Mouse (Mus musculus) yolk sac, embryonic 10.5 days (tissue): ENCODE measurements around the gene Etv6.

ENCODE experiments used
- DNase-seq: peaks from one replicate; pipeline ENCODE4 v3.0.0-alpha.2; 2017; ENCODE audit warnings: low spot score

Gene Etv6

DNA sequence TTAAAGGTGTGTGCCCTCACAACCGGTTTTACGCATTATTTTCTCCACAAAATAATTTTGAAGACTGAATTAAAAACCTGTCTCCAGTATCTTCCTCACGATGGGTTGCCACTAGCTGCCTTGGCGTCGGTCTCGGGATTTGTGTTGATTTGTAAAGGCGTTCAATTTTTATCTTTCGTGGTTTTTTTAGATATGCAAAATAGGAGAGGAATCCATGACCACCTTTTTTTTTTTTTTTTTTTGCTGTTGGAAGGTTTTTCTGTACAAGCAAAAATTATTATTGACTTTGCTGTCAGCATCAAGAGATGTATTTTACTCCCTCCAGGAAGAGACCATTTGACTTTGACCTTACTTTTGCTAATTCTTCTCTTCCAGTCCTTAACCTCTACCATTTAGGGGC, 77.3 kb downstream of the Etv6 start:
- no peak for DNase-seq

DNA sequence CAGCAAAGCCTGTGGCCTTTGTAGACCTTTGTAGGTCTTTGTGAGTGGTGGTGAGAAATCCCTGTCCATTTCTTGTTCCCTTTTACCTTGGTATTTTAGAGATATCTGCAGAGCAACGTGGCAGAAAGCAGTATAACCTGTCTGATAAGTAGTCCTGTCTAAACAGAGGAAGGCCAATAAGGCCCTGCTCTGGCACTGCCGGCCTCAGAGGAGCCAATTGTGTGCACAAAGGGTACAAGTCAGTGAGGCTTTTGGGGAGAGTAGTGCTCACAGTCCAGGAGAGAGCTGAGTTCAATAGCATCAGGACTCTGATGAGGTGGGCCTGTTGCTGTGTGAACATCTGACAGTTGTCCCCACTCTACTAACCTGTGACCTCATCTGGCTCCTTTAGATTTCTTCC, 77.7 kb downstream of the Etv6 start:
- DNase-seq: no peak

DNA sequence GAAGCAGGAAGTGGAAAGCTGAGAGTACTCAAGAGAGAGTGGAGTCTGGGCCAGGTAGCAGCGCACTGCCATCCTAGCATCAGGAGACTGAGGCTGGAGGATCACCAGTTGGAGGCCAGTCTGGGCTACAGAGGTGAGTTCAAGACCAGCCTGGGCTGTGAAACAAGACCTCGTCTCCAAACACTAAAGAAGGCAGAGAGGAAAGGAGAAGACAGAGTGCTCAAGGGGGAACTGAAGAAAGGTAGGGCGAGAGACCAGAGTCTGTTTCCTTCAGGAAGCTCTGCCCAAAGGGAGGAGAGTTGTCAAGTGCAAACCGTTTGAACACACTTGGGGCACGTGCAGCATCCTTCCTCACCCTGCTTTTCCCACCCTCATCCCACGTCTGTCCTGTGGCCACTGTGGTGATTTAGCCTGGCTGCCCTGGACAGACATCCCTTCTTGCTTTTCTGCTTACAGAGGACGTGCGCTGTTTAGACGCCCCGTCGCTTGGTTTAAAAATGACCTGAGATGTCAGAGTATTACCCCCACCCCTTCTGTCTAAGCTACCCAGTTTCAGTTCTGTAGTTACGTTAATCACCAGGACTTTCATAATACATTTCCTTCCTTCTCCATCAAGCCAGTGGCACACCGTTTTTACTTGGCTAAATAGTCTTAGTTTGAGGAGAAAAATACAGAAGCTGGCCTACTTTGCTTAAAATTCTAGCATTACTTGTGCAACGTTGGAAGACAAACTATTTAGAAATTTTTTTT, 79.9 kb downstream of the Etv6 start:
- no peak for DNase-seq

DNA sequence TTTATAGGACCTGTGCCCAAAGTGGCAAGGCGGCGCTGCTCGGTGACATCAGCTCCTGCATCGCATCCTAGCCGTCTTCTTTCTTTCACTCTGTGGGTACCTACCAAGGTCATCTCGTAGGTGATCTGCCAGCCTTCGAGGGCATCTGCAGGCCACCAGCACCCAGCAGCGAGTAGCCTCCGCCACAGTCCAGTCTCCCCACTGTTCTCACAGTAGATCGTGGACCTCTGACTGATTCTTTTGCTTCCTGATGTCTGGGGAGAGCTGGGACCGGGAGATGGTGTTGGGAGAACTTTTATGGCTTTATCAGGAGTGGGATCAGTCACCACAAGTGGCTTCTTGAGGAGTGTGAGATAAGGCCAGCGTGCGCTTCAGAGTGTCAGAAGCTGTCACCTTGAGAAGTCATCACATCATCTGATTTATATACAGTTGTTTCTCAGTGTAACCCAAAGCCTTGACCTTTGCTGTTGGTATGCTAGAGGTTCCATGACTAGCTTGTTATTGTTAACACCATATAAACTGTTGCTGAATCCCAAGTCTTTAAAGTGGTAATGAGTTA, 82.0 kb downstream of the Etv6 start:
- DNase-seq: no peak

DNA sequence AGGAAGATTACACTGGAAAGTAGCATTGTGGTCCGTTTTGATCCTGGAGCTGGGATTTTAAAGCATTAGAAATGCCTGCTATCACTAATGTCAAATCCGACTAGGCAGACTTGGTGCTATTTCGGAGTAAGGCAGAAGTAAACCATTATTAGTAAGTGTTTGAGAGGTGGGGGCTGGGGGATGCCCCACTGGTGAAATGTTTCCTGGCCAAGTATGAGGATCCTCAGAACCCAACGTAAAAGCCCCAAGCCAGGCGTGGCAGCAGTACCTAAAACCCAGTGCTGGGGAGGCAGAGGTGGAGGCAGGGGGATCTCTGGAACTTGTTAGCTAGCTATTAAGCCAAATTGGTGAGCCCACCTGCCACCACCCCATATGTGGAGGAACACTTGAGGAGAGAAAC, 83.0 kb downstream of the Etv6 start:
- DNase-seq: no peak

DNA sequence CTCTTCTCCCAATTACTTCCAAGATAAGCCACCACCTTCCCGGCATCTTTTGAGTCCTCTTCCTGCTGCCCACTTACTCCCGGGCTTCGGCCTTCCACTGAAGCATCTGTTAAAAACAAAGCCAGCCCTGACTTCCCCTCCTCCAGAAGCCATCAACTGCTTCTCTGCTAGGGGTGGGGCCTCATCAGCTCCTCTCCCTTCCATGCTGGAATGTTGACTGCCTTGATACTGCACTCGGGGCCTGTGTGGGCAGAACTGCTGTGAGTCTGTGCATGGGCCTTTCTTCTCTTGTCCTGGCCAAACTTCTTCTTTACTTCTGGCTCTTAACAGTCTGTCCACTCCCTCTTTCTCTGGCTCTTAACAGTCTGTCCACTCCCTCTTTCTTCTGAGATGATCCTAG, 83.6 kb downstream of the Etv6 start:
- peak; percentile 12 for DNase-seq

DNA sequence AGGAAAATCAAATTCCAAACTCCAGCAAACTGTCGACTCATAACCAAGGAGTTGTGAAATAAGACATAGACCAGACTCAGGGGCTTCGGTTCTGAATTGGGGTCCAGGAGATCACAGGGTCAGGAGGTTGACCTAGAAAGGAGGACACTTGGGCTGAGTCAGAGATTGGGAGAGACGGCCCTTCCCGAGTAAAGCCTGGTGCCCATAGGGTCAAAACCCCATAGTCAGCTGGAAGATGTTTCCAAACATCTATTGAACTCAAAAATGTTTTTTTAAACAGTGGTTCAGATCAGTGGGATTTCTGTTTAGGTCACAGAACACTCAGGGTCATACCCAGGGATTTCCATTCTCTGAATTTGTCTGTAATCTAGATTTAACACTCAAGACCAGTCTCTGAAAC, 84.7 kb downstream of the Etv6 start:
- DNase-seq: no peak

DNA sequence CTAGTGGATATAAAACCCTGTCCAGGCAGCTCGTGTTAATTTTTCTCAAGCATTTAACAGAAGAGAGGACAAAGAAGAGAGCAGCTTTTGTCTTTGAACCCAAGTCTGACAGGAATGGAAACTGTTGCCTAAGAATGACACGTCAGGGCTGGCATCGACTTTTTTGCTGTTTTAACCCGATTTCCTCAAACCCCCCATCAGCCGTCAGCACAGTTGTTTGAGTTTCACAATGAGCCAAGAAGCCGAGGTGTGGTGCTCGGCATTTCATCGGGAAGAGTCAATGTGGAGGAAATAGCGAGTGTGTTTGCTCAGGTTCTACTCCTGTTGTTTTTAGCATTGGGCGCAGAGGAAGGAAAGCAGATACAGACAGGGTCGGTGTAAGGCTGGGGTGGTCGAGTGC, 85.2 kb downstream of the Etv6 start:
- no peak for DNase-seq

DNA sequence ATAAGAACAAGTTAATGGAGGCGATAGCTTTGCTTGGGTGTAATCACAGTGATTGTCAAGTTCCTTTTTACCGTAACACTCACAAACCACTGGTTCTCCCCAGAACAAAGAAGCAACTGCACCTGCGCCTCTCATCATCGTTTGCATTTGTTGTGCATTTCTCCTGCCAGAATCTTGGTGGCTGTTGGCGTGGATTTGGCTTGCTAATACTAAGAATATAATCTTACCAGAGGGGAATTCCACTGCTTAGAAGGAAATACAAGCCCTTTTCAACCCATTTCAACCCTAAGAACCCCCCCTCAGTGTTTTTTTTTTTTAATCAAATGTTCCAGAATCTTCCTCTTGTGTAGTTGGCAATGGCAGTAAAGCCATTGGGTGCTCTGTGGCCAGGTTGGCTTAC, 87.4 kb downstream of the Etv6 start:
- no peak for DNase-seq

DNA sequence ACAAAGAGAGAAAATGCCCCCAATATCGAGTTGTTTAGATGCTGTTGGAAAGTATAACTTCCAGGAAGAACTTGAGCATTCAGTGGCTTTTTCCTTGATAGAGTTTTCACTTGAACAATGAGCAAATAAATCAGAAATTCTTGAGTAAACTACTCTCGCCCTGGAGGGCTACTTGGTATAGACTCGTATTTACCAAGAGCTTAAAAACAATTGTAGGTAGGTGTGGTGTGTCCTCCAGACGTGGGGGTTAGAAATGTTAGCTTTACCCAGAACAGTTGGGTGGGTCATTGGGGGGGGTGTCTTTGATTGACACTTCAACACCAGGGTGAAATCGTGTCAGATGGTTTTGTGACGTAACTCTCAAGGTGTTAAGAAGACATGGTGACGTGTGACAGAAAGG, 88.0 kb downstream of the Etv6 start:
- no peak for DNase-seq

DNA sequence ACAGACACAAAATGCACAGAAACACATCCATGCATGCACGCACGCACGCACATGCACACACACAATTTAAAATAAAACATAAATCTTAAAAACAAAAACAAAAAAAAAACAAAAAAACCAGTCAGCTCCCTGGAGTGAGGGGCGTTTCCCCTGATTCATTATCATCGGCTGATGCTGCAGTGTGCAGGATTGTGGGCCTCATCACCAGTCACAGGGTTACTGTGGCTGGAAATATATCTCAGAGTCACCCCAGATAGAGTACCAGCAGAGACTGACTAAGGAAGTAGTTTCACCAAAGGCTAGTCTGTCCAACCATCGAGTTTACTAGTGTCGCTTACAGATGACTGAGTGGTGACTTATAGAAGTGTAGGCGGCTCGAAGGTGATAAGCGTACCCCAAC, 88.8 kb downstream of the Etv6 start:
- DNase-seq: no peak

DNA sequence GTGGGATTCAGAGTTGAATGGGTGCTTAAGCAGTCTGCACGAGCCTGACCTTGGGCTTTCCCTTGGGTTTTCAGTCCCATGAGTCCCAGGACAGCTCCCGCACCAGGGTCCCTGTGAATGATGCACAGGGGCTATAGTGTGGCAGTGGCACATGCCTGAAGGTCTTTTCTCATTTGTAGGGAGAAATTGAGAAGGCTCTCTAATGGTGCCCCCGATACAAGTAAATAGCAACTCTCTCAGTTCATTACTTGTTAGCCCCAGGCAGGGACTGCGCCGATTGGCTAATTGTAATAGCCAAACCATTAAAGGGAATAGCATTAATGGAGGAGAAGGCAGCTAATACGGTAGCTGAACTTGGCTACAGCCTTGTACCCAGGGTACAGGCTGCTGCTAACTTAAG, 92.5 kb downstream of the Etv6 start:
- no peak for DNase-seq

DNA sequence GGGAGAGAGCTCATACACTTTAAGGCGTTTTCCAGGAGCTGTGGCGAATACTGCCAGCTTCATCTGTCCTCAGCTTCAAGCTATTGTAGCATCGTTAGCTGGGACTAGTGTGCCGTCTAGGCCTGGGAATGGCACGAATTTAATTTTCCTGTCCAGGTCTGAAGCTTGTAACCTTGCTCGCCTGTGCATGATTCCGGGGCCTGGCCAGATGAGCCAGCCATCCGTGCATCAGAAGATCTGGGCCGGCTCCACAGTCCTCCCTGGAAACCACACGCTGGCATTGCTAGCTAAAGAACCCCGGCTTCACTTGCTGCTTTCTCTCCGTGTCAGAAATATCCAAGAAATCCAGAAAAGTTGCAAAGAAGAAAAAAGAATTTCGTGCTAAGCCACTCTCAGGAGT, 93.1 kb downstream of the Etv6 start:
- DNase-seq: no peak

DNA sequence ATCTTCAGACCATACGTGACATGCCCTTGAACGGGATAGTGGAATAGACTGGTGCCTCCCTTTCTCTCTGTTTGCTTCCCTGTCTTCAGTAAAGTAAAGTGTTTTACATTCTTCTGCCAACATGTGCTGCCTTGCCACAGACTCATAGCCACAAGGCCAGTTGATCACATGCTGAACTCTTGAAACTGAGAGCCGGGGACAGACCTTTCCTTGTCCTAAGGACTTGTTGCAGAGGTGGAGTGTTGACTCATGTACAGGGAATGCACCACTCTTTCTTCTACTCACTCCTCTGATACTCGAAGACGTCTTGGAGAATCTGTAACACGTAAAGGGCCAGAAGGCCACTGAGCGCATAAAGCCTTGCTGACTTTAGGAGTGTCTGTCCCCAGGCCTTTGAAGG, 94.3 kb downstream of the Etv6 start:
- DNase-seq: no peak

DNA sequence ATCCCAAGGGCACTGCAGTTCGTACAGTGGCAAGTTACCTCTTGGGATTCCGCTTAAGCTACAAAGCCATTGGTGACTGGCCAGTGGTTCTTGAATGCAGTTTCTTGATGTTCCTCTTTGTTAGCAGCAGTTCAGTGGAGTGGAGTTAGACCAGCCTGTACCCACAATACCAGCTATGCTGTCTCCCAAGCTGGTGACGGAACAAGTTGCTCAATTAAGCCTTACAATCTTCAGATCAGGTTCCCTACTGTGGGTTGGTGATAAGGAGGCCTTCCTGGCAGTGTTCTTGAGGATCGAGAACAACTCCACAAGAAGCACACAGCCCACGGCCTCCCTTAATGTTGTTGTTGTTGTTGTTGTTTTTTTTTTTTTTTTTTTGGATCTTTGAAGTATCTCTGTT, 95.3 kb downstream of the Etv6 start:
- DNase-seq: no peak

DNA sequence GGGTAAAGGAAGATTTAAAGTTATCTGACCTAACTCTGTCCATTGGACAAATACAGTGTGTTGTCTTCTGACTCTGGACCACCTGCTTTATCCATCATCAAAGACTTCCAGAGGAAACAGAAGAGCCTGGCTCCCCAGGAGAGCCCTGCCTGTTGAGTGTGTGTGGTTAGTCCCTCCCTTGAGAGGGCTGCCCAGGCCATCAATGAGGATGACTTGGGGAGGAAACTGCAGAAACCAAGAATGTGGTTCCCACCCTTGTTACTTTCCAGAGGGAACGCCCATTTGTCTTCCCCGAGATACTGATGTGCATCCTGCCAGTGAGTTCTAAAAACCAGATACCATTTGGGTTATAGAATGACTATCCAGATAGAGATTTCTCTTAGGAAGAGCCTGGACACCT, 96.1 kb downstream of the Etv6 start:
- DNase-seq: no peak

DNA sequence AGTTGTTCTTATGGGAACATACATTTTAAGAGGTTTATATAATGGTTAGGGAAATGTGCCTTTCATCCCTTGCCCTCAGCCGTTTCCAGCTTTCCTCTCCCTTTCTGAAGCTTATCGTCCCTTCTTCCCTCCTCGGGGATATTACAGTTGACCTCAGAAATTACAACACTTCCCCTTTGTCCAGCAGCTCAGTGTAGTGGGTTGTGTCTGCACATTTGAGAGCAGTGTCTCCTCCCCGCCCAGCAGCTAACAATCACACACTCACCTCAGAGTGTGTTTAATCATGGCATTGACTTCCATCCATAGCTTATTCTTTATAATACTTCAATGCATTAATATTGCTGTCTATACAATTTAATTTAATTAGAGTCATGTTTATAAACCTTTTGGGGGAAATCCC, 98.3 kb downstream of the Etv6 start:
- DNase-seq: no peak

DNA sequence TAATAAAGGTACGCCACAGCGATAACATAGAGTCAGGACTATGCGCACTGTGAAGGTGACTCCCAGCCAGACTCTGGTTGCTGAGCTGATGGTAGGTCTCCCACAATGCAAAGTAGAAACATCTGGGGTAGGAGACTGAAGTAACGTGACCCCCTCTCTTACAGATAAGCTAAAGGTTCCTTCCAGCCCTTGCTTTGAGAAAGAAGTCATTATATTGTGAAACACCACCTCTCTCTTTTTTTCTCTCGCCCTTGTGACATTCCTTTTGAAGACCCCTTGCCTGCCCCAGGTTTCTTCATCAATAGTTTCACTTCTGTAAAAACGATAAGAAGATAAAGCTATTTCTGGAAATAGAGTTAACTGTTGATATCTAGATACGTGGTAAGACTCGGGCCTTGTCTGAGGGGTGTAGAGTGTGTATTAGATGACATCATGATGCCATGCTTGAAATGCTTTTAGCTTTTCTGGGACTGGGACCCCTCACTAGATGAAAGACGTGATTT, 99.4 kb downstream of the Etv6 start:
- no peak for DNase-seq

DNA sequence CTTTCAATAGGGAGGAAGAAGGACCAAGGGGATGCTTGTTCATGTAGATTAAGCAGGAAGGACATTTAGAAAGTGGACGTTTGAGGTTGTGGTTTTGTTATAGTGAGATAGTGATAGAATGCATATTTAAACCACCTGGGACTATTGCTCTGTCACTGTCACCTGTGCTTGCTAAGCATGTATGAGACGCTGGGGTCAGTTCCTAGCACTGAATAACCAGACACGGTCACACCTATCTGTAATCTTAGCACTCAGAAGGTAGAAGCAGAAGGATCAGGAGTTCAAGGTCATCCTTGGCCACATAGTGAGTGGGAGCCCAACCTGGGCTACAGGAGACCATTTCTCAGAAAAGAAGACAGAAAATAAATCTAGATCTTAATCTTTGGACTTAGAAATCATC, 100.8 kb downstream of the Etv6 start:
- DNase-seq: no peak

DNA sequence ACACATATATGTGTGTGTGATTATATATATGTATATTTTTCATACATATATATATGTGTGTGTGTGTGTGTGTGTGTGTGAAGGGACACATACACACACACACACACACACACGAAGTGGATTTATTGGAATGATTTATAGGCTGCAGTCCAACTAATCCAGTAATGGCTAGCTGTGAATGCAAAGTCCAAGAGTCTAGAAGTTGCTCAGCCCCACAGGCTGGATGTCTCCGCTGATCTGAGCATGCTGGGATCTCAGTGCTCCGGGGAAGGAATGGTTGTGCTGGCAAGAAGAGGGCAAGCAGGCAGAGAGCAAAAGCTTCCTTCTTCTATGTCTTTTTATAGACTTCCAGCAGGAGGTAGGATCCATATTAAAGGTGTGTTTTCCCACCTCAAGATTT, 103.9 kb downstream of the Etv6 start:
- DNase-seq: no peak

DNA sequence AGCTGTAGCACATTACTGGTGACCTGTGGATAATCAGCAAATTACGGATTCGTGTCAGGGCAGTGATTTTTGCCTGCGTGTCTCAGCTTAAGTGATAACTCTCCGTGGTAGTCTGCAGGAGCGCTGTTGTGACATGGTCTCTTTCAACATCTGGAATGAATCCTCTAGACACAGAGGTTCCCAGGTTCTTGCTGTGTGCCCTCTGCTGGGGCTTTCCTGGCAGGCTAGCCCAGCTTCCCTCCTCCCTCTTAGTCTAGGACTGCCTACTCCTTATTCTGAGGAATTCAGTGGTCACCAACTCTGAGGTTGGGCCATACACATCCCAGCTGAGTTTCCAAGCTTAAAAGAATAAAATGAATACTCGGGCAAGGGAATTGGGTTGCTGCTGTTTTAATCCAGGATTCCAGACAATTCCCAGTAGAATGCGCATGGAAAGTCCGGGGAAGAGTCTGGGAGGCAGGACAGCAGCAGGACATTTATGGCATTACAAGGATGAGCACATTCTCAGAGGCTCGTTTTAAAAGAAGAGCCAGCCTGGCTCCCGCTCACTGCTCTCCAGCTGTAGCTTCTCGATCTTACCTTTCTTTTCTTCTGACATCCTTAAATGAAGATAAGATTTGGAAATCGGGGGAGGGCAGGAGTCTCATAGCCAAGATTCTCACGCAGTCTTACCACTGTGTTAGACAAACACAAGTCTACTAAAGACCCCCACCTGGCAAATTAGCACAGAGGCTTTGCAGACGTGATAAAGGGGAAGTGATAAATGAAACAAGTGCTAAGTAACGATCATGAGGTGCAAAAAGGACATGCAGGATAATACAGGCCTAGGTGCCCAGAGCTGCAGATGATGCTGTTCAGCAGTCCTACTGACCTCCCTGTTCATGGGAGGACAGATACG, 105.5 kb downstream of the Etv6 start:
- DNase-seq: no peak

DNA sequence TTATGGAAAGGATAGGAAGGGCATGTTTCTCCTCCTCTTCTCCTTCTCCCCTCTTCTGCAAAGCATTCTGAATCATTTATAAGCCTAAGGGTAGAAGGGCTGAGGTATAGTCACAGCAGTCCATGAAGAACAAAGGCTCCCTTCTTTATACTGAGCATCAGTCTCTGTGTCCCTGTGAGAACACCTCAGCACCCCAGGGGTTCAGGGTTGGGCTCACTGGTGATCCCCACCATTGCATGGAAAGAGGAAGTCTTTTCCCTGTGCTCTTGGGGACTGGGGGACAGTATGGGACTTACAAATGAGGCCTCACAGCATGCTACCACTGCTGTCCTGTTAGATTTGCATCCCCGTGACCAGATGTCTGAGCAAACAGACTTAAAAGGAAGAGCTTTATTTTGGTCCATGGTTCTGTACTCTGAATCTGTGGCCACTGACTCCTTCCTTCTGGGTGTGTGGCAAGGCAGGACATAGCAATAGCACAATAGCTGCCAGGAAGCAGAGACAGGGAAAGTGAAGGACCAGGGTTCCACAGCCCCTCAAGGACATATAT, 106.2 kb downstream of the Etv6 start:
- DNase-seq: no peak

DNA sequence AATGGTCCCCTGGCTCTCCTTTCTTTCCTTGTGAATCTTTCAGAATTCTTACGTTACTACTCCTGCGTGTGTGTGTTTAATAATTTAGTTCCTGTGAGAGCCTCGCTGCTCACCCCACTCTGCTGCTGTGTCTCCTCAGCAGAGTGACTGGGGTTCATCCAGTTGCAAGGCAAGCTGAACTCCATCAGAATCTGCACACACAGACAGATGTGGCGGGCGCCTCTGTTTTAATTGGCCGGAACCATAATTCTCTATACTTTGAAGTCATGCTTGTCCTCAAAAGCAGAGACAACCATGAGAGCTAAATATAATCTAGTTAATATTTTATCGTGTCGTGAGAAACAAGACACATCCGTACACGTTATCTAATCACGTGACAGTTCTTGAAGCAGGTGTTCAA, 107.2 kb downstream of the Etv6 start:
- no peak for DNase-seq
